Mouse (Mus musculus) c-Kit-positive CD71-negative TER-119-negative erythroid progenitor cells, embryonic 14.5 days (primary cell): Measurements from ENCODE around the gene Kctd11.
"Not testable (repeated sequence)": the region's sequence is repeated elsewhere in the genome, so short reads cannot be mapped to it uniquely, and the experiment has no call there.

Experiments
- DNase-seq: peaks from one replicate; pipeline ENCODE4 v3.0.0-alpha.2; 2013; ENCODE audit warnings: low read depth

Gene Kctd11

DNA sequence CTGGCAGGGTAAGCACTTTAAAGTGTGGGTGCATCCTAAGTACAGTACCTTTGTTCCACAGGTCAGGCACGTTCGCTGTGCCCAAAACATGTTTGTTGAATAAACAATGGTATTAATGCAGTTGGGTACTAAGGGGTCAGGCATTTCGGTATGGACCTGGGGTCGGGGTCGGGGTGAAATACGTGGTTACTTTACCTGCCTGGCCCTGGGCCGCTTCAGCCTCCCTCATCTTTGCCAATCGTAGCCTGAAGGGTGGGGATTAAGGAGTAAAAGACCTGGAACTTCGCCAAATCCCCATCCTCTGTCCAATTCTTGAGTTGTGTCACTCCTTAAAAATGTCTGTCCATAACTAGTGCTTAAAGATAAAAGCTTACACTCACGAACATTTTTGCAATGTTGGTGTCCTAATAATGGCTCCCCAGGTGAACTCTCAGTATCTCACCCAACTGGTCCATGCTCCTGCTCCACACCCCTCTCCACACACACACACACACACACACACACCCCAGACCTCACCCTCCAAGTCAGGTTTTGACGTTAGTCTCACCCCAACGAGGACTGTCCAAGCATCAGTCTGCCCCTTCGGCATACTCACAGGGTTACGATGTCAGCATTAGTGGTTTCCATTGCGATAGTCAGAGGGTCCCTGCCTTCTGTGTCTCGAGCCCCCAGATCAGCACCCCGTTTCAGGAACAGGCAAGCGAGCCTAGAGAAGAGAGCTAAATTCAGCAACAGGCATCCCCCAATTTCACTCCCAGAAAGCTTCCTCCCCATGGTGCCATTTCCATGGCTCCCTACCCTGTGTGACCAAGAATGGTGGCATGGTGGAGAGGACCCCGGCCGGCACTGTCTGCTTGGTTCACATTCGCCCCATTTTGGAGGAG lies 823 bp upstream of the Kctd11 start:
- DNase-seq = no peak

DNA sequence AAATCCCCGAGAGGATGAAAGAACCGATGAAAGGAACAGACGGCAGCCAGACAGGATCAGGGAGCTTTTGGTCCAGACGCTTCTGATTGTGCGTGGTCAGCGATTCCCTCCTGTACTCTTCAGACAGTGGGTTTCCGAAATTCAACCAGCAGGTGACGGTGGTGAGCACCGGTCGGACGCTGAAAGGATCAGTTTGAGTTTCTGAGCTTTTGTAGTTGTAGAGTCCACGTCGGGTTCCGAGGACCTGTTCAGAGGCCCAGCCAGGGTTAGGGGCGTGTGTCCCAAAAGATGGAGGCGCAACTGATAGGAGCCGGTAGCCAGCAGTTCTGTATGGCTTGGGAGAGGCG lies 727 bp downstream of the Kctd11 start:
- no peak for DNase-seq

DNA sequence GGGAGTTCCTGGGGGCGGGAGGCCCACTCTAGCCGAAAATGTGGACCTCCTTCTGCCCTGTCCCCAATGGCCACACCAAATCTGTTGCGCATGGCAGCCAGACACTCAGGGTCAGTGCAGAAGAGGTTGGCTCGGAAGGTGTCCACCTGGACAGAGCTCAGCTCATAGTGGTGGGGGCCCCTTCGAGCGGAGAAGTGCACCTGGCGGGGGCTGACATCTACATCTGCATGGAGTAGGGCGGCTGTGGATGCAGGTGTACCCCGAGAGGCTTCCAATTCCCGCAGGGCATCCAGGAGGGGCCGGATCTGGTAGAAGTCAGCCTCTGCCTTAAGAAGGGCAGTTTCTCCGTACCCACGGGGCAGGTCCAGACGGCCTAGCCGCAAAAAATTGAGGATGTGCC lies 1.5 kb downstream of the Kctd11 start:
- no peak for DNase-seq

DNA sequence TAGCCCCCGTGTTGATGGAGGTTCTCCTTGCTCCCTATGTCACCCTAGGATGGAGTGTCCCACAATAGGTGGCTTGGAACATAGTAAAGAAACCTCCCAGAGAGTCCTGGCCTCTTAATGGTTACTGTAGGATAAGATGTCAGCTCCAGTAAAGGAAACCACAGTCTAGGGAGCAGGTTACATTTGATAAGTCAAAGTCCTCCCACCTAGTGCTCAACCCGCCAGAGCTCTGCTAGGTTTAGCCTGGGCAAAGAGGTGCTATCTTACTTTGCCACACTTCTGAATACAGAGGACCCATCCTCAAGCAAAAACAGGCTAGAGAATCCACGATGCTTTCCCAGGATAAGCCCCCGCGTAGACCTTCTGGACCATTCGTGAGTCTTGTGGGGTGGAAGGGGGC lies 2.3 kb downstream of the Kctd11 start:
- DNase-seq = no peak

DNA sequence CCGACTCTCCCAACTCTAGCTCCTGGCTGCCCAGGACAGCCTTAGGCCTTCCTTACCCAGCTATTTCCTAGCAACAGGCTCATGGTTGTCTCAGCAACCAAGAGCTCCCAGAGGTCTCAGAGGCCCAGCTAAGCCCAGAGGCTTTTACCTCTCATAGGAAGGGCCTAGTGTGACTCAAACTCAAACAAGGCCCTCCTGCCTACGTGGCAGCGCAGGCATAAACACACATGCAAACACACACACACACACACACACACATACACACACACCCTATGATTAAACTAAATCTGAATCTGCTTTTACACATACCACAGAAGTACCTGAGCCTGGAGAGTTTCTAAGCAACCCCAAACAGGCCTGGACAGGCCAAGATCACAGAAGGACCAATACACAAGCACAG lies 2.8 kb downstream of the Kctd11 start:
- no peak for DNase-seq

DNA sequence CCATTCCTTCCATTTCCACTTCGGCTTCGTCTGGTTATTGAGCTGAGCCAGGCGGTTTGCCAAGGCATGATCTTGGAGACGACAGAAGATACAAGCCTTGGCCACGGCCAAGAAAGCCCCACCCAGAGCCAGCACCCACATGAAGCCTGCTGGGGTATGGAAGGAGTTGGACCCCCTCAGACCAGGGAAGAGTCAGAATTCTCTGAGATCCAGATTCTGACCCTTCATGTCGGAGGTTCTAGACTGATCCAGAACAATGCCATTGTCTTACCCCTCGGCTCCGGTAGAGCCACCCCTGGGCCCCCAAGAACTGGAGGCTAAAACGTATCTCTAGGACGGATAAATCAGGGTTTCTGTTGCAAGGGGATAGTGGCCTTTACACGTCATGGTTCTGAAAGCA lies 3.3 kb downstream of the Kctd11 start, which contains the start of gene Tmem95:
Tmem95 (minus strand) TSS at position 141 of the 400 bp plus-strand sequence.
- no peak for DNase-seq

DNA sequence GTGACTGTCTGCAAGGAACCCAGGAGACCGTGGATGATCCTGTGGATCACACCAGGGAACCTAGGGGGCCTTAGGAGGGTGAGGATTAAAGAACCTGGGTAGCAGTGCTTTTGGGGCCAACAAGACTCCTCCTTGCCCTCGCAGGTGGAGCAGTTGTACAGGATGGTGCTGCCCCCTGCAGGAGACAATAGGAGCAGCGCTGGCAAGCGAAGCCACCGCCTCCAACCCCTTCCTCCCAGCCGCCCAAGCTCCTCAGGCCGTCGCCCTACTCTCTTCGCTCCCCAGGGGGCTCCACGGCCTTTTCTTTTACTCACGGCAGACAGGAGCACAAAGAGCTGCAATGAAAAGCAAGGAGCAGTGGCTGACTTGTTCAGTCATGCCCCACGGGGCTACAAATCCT lies 4.3 kb downstream of the Kctd11 start:
- peak; percentile 94 for DNase-seq

DNA sequence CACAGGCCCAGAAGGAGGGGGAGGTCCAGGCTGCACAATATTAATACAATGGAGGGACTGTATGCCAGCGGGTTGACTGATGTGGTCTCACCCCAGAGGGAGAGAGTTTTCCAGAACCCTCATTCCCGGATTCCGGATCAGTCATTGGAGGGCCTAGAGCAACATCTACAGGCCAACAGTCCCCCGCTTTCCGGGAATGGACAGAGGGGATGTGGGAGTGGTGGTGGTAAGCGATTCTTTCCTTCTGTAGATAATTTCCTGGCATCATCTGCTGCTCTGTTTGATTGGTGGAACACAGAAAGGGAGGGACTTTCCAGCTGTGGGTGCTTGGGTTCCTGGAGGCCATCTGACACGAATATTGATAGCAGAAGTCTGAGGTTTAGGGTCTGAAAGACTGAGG lies 5.0 kb downstream of the Kctd11 start:
- DNase-seq = no peak

DNA sequence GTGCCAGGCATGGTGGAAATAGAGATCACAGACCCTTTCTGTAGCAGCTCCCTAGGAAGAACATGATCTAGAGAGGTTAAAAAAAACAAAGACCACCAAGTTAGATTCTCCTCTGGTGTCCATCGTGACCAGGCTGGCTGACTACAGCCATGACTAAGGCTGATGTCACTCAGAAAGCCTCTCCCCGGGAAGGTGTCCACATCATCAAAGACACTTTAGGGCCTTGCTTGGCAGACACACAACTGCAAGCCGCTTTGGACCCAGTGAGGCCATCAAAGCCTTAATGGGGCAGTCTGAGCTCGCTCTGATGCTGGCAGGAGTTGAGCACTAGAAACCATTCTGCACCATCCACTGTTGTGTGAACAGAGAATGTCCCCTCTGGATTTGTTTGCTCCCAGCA lies 8.8 kb downstream of the Kctd11 start:
- no peak for DNase-seq

DNA sequence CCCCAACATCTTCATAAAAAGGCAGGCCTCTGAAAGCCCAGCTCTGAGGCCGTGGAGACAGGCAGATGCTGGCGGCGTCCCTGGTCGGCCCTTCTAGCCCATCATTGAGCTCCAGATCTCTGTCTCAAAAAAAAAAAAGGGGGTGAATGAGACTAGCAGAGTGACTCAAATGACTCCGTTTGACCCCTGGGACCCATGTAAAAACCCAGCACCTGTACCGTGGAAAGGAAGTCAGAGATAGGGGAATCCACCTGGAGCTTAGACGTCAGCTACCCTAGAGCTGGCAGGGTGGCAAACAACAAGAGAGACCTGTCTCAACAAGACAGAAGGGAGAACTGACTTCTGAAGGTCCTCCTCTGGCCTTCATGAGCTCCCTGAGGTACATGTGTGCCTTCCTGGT lies 9.4 kb downstream of the Kctd11 start:
- DNase-seq = no peak

DNA sequence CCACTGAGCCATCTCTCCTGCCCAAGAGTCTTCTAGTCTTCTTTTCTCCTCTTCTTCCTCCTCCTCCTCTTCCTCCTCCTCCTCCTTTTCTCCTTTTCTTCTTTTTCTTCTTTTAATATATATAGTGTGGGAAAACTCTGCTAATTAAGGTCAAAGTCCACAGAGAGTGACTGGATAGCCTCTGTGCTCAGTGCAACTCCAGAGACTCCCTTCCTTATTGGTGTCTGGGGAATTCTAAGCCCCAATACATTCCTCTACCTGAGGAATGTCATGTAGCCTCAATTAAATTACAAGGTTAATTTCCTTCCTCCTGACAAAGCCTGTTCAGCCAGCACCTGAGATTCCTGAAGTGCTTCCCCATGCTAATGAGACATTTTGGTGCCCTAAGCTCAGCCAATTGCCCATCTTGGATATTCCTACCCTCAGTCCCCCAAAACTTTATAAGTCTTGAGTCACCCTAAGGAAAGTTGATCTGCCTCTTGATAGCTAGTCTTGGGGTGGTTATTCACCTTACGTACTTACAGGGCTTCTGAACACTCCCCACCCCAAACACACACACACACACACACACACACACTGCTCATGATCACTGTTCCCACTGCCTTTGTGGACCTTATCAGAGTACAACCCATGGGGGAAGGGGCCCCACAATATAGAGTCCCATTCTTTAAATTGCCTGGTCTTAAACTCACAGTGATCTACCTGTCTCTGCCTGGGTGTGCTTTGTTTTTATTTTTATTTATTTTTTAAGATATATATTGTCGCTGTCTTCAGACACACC lies 10.7 kb downstream of the Kctd11 start:
- DNase-seq = no peak

DNA sequence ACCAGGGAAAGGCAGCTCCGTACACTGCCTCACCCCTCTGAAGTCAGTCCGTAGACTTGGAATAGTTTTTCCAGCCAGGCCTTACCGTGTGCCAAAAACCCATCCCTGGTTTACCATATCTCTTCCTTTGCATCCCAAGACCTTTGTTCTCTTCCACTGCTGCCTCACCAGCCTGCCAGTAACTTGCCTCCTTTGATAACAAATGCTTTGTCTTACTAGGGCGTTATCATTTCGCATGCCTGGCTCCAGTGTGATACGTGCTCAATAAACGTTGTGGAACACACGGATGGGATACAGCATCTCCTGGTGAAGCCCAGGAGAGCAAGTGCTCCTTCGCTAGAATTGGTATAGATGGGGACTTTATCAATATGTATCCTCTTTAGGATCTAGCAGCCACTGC lies 13.9 kb downstream of the Kctd11 start:
- no peak for DNase-seq

DNA sequence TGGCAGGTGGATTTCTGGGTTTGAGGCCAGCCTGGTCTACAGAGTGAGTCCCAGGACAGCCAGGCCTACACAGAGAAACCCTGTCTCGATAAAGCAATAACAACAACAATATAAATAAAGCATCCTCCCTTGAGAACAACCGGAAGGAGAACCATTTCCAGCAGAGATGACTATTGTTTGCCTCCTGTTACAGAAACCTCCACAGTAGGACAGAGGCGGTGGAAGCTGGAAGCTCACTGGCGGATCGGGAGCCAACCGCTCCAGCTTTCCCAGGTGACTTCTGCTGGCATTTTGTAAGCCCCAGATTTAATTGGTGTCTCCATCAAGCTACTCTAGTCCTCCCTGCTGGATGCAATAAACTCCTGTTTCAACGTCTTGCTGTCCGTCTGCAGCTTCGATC lies 15.6 kb downstream of the Kctd11 start:
- DNase-seq = no peak

DNA sequence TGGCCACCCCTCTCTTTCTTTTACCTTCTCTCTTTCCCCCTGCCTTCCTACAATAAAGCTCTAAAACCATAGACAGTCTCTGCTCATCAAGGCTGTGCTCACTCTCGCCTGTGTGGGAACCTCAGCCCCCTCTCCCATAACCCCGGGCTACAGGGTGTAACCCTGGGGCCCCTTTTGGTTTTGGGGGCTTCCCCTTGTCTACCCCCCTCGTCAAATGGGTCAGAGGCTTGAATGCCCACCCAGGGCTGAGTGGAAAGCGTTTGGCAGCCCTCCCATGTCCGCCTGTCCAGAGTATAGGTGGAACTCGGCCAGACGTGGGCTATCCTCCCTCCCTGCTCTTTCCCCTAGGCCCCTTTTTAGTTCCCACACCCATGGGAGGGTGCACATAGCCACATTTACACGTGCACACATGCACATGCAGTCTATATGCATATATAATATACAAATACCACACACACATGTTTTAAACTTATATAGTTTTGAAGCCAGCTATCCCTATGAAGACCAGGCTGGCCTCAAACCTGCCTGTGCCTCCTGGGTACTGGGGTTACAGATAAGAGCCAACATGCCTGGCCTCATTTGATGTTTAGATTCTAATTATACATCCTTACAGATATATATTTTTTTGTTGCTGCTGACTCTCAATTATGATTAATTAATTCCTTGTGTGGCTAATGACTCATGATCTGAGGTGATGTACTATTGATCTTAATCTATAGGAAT lies 16.9 kb downstream of the Kctd11 start:
- DNase-seq = no peak

DNA sequence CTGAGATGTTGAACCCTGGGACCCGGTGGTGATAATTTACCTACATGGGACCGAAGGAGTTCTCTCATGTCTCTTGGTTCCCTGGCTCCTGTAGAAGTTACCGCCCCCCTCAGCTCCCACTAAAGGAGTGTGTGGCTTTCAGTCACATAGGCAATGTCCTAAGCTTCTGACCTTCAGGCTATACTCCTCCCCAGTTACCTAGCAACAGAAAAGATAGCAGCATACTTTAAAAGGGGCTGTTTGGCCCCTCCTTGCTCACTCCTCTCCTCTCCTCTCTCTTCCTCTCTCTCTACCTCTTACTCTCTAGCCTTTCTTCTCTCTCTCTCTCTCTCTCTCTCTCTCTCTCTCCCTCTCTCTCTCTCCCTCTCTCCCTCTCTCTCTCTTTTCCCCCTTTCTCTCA lies 17.5 kb downstream of the Kctd11 start:
- not testable (repeated sequence) for DNase-seq

DNA sequence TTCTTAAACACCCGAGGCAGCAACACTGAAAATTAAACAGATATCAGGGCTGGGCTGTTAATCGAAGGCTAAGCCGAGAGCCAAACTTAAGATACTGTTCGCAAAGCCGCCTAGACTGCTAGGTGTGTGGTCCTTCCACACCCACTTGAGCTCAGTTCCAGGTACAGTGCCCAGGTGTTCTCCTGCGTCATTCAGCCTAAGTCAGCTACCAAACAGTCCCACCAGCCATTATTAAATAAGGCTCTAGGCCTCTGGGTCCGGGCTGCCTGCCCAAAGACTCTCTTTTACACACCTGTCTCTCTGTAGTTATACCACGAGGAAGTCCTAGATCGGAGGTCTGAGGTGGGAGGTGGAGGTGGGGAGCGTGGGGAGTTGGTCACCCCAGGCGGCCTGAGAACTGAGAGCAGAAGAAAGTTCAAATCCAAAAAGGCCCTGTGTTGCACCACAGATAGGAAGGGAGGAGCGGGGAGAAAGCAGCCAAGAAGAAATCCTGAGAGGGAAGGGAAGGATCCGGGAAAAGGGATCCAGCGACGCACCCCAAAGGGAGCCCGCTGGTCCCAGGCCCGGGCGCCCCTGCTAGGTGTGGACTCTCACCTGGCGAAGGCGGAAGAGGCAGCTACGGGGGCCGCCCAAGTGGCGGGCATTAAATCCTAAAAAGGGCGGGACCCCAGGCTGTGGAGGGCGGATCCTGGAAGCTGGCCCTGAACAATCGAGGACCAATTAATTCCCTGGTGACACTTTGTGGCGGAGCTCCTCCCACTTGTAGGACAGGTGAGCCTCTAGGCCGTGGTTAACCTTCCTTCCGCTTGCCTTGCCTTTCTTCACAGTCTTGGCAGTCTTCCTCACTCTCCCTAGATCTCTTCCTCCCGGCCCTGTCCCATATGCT lies 22.9 kb downstream of the Kctd11 start, which contains the start of gene Tnk1:
Tnk1 (minus strand) TSS at position 618 of the 886 bp plus-strand sequence.
- DNase-seq = no peak

DNA sequence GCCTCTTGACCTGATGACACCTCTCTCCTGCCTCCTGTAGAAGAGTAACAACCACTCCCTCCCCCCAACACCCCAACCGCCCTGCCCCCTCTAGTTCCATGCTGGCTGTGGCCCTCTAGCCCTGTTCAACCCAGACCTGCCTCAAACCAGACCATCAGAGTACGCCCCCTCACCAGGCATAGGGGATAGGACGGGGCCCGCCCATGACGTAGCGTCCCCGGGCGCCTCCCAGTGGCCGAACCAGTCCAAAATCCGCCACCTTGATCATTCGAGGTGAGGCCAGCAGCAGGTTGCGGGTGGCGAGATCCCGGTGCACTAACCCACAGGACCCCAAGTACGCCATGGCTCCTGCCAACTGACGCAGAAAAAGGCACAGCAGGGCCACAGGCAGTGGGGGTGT lies 25.9 kb downstream of the Kctd11 start:
- no peak for DNase-seq

DNA sequence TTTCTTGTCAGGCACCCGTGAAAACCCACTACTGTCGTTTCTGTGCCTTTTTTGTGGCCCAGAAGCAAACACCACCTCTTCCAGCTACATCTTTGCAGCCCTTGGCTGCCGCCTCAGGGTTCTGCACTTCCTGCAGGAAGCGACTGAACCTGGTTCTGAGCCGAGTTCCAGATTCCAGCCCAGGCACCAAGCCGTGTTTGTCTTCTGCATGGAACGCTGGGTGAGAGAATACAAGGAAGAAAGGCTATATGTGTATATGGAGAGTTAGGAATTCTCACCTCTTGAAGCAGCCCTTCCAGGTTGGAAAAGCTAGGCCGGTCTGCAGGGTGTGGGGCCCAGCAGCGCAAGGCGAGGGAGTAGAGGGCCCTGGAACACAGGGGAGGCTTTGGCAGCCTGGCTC lies 26.5 kb downstream of the Kctd11 start:
- DNase-seq = no peak

DNA sequence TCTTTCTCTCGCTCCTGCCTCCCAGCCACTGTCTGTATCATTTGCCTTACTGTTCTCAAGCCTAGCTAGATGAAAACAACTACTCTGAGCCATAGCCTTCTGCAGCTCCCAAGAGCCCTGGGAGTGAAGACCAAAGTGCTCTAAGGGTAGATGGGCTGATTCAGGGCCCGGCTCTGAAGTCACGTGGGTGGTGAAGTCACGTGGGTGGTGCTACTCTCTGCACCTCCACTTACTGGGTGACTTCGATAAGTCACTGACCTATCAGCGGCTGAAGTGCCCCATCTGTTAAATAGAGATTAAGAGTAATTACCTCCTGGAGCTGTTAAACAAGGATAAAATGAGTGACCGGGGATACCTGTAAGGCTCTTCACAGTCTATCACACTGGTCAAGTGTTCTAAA lies 27.2 kb downstream of the Kctd11 start:
- DNase-seq = peak; percentile 73

DNA sequence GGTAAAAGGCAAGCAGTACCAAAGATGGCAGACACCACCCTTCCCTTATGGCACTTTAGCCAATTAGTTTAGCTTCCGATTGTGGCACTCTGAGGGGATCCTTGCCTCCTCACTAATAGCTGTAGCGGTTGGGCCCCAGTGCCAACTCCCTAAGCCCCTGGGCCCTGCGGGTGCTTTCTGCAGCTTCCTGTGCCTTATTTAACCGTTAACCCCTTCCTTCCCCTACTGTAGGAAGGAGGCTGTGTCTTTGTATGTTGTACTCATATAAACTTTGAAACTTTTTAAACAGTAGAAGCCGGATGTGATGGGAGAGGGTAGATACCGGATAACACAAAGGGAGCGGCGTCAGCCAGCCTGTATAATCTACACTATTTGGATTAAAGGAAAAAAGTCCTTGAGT lies 30.5 kb downstream of the Kctd11 start:
- no peak for DNase-seq

DNA sequence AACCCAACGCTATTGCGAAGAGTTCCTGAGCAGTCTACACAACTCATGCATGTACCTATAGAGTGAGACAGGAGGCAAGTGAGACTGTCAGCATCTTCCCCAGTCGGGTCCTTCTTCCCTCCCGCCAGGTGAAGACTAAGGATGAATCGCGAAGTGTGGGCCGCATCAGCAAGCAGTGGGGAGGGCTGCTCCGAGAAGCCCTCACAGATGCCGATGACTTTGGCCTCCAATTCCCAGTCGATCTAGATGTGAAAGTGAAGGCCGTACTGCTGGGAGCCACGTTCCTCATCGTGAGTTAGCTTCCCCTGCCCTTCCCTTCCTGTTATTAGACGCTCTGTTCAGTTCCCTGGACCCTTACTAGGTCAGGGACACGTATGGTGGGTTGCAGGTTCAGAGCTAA lies 31.3 kb downstream of the Kctd11 start:
- DNase-seq = no peak

DNA sequence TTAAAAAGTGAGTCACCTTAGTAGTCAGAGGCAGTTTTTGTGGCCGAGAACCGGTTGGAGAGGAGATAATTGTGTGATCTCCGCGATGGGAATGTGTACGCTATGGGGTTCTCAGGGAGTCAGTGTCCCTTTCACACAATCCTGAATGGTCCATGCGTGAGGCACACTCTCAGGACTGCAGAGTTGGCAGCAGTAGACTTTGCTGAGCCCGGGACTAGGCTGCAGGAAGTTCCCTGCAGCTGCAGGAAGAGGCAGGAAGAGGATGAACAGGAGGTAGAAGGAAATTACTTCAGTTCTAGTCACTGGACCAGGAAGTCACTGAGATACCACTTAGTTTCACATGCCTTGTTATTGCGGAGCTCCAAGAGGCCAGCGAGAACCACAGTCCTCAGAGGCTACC lies 32.1 kb downstream of the Kctd11 start:
- no peak for DNase-seq
